13 mouse cellular contexts compared by ENCODE assay signal in the genomic region with DNA sequence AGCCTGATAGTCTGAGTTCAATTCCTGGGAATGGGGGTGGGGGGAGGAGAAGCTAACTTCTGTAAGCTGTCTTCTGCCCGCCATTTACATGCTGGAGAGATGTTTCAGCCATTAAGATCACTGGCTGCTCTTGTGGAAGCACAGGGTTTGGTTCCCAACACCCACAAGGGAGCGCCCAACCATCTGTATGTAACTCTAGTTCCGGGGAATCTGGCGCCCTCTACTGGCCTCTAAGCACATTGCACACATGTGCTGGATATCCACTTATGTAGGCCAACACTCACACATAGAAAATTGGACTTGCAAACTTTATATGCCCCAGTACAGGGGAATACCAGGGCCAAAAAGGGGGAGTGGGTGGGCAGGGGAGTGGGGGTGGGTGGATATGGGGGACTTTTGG.
DNase-seq lines count a peak whose midpoint lies in the region; TF ChIP-seq lines count a peak whose summit lies in the region.
"Had no signal": no experiment of that assay in that cellular context is flagged by ENCODE, and none has a peak within 500 bp of the region (broad histone marks: within the 10 kb centered on the region; RNA-seq: fewer than 3 reads in every experiment).

No protein-coding gene starts in this region.

- H3K27ac ChIP-seq in layer of hippocampus, adult 2 months, result no peak overlapping the region
- H3K27ac ChIP-seq: embryonic facial prominence, embryonic 12.5 days; forebrain, embryonic 13.5 days; heart, embryonic 15.5 days had no signal

- DNase-seq in layer of hippocampus, adult 2 months (ENCODE audit: low spot score in 2 of 2), result no peak
- DNase-seq in layer of hippocampus, postnatal 14 days (ENCODE audit: low spot score in 2 of 2), result no peak
- peak; percentile 39 for DNase-seq in 3T3-L1 (ENCODE audit: low read depth, low spot score)
- peak; percentile 4 for DNase-seq in A20 (ENCODE audit: low read depth, low spot score)
- no peak for DNase-seq in brain, embryonic 14.5 days (ENCODE audit: low read depth)
- no peak for DNase-seq in T-cell, adult 2 months (ENCODE audit: low spot score)
- no peak for DNase-seq in cerebellum, postnatal 10 days
- DNase-seq: adrenal gland, postnatal 36 days; cerebellum, adult 2 months; thymus, postnatal 36 days had no signal

- H3K4me3 ChIP-seq in layer of hippocampus, adult 2 months, result no peak overlapping the region
- H3K4me3 ChIP-seq: embryonic facial prominence, embryonic 12.5 days; forebrain, embryonic 13.5 days; heart, embryonic 15.5 days had no signal

- no peak for TF ChIP-seq POLR2A in brain, embryonic 14.5 days (IDR thresholded peaks at IDR 0.05; ENCODE audit: borderline replicate concordance, extremely low read depth, insufficient read depth, insufficient read length, poor library complexity, severe bottlenecking)

- peak; percentile 30 for TF ChIP-seq CTCF in layer of hippocampus, adult 2 months (conservative IDR thresholded peaks at IDR 0.05)
- peak; percentile 43; the same call in 1 of the 2 replicates for TF ChIP-seq CTCF in brain, embryonic 14.5 days (IDR thresholded peaks at IDR 0.05; ENCODE audit: borderline replicate concordance, extremely low read depth, insufficient read depth, insufficient read length)

Comparison
In these comparisons a context has a peak if more than half of its experiments do, and no peak if none do; other contexts are left out.
1. DNase-seq: peak in 3T3-L1 (single experiment) and A20 (single experiment); none in layer of hippocampus, adult 2 months (0 of 2), layer of hippocampus, postnatal 14 days (0 of 2), brain, embryonic 14.5 days (single experiment), T-cell, adult 2 months (single experiment) and cerebellum, postnatal 10 days (0 of 2).